9 mouse cellular contexts compared by ENCODE assay signal in genomic region chr11:100745085-100745484, GRCm38 (mm10). TPM values are rescaled to one million over a fixed set of nuclear protein-coding genes. Genes with fewer than 3 reads are reported as not detected.
DNase-seq lines count a peak whose midpoint lies in the region; ATAC-seq and TF ChIP-seq lines count a peak whose summit lies in the region.
"Had no signal": no experiment of that assay in that cellular context is flagged by ENCODE, and none has a peak within 500 bp of the region (broad histone marks: within the 10 kb centered on the region; RNA-seq: fewer than 3 reads in every experiment).

No protein-coding gene starts in this region.

- no peak overlapping the region for H3K9ac ChIP-seq in kidney, embryonic 14.5 days (ENCODE audit: low read depth, low read length)
- 0 out of 2 replicates have a peak overlapping the region, but pooled peaks have one; percentile 30 for H3K9ac ChIP-seq in forebrain, embryonic 13.5 days

- H3K4me3 ChIP-seq in kidney, embryonic 14.5 days (ENCODE audit: low read length), result no peak overlapping the region
- H3K4me3 ChIP-seq in forebrain, embryonic 13.5 days, result no peak overlapping the region
- no peak overlapping the region for H3K4me3 ChIP-seq in small intestine, adult 2 months (ENCODE audit: low read depth, low read length)

- no peaks in the 10 kb centered on the region for H3K36me3 ChIP-seq in kidney, embryonic 14.5 days (ENCODE audit: control insufficient read depth, insufficient read depth, low read length)
- peaks cover 9% of the 10 kb centered on the region; the same call in 1 of the 2 replicates for H3K36me3 ChIP-seq in forebrain, embryonic 13.5 days (ENCODE audit: poor library complexity, severe bottlenecking)
- H3K36me3 ChIP-seq in small intestine, adult 2 months (ENCODE audit: control insufficient read depth, insufficient read depth, low read length), result no peaks in the 10 kb centered on the region

- DNase-seq in kidney, adult 18-20 months, result peak; percentile 52
- DNase-seq in CD8-positive naive resting alpha-beta T cell, adult 2 months (ENCODE audit: low read depth in 2 of 2, low spot score in 2 of 2), result peak; percentile 47 to 63
- DNase-seq in brain, adult 2 months (ENCODE audit: low read depth, low spot score), result peak; percentile 84
- DNase-seq in lung, postnatal 25 days (ENCODE audit: low spot score), result peak; percentile 44
- DNase-seq in ovary, postnatal 10 days (ENCODE audit: low spot score), result no peak

- WGBS in kidney, embryonic 14.5 days, result 17% methylated on average over 6 of the region's 6 CpGs
- WGBS in forebrain, embryonic 13.5 days, result 15% methylated on average over 6 of the region's 6 CpGs
- 10% methylated on average over 6 of the region's 6 CpGs for WGBS in small intestine, adult 2 months

- peaks cover 9% of the 10 kb centered on the region; the same call in 1 of the 2 replicates for H3K27me3 ChIP-seq in kidney, embryonic 14.5 days (ENCODE audit: control insufficient read depth, insufficient read depth, low read length)
- H3K27me3 ChIP-seq in forebrain, embryonic 13.5 days, result 0 out of 2 replicates have a peak, but pooled peaks cover 6% of the 10 kb centered on the region
- no peaks in the 10 kb centered on the region for H3K27me3 ChIP-seq in small intestine, adult 2 months (ENCODE audit: control insufficient read depth, insufficient read depth, low read length)

- no peak for TF ChIP-seq POLR2A in small intestine, adult 2 months (IDR thresholded peaks at IDR 0.05; ENCODE audit: low read depth, low read length)

- no peaks in the 10 kb centered on the region for H3K4me1 ChIP-seq in kidney, embryonic 14.5 days (ENCODE audit: control insufficient read depth, insufficient read depth, low read length)
- H3K4me1 ChIP-seq in forebrain, embryonic 13.5 days, result no peaks in the 10 kb centered on the region
- H3K4me1 ChIP-seq in small intestine, adult 2 months (ENCODE audit: control insufficient read depth, insufficient read depth, insufficient read length, low read length), result peaks cover 2% of the 10 kb centered on the region; the same call in 1 of the 2 replicates

- no peak for ATAC-seq in kidney, embryonic 14.5 days (ENCODE audit: low FRiP score, low TSS enrichment)
- ATAC-seq in forebrain, embryonic 13.5 days, result 0 out of 2 replicates have a peak, but pooled peaks have one; percentile 48

- H3K4me2 ChIP-seq in kidney, embryonic 14.5 days (replicated peaks; ENCODE audit: low read depth, low read length), result no peak overlapping the region
- no peak overlapping the region for H3K4me2 ChIP-seq in forebrain, embryonic 13.5 days

- no peaks in the 10 kb centered on the region for H3K9me3 ChIP-seq in kidney, embryonic 14.5 days (ENCODE audit: control insufficient read depth, low read length)
- H3K9me3 ChIP-seq in forebrain, embryonic 13.5 days (replicated peaks), result no peaks in the 10 kb centered on the region

- peak; percentile 49; the same call in 1 of the 2 replicates for TF ChIP-seq CTCF in small intestine, adult 2 months (IDR thresholded peaks at IDR 0.05; ENCODE audit: extremely low read depth, insufficient read length, insufficient replicate concordance, low read depth, low read length)

- no peak overlapping the region for H3K27ac ChIP-seq in kidney, embryonic 14.5 days (ENCODE audit: low read depth, low read length)
- no peak overlapping the region for H3K27ac ChIP-seq in forebrain, embryonic 13.5 days
- no peak overlapping the region for H3K27ac ChIP-seq in small intestine, adult 2 months (ENCODE audit: insufficient read depth, low read depth, low read length)

RNA-seq across cellular contexts. Expression of gene Rab5c, which starts 7.1 kb away (rescaled TPM):
- polyA plus RNA-seq in kidney, embryonic 14.5 days (2014; fragmentation: Nextera tagmentation; extraction: Ambion mirVana), result 46.8 and 92.8 TPM in 2 replicates
- polyA plus RNA-seq in forebrain, embryonic 13.5 days (2015; fragmentation: Nextera tagmentation; extraction: Ambion mirVana), result 22.7 and 23.1 TPM in 2 replicates
- 186 and 350 TPM in 2 replicates for polyA plus RNA-seq in small intestine, adult 2 months (2012; rRNA removed)

RNA-seq across cellular contexts. Expression of gene Kcnh4, which starts 14.7 kb away (rescaled TPM):
- polyA plus RNA-seq in kidney, embryonic 14.5 days (2014; fragmentation: Nextera tagmentation; extraction: Ambion mirVana), result 0.07 TPM in 1 of 2 replicates, not detected in the other
- 3.4 and 4.6 TPM in 2 replicates for polyA plus RNA-seq in forebrain, embryonic 13.5 days (2015; fragmentation: Nextera tagmentation; extraction: Ambion mirVana)
- 0.04 TPM in 1 of 2 replicates, not detected in the other for polyA plus RNA-seq in small intestine, adult 2 months (2012; rRNA removed)
- polyA plus RNA-seq: lung, embryonic 16.5 days had no signal

RNA-seq across cellular contexts. Expression of gene Hcrt, which starts 17.6 kb away (rescaled TPM):
- not detected in 2 replicates for polyA plus RNA-seq in kidney, embryonic 14.5 days (2014; fragmentation: Nextera tagmentation; extraction: Ambion mirVana)
- polyA plus RNA-seq in forebrain, embryonic 13.5 days (2015; fragmentation: Nextera tagmentation; extraction: Ambion mirVana), result not detected in 2 replicates
- polyA plus RNA-seq in small intestine, adult 2 months (2012; rRNA removed), result not detected in 2 replicates
- polyA plus RNA-seq: lung, embryonic 16.5 days had no signal

RNA-seq across cellular contexts. Expression of gene Ghdc, which starts 25.7 kb away (rescaled TPM):
- 3.6 and 4.5 TPM in 2 replicates for polyA plus RNA-seq in kidney, embryonic 14.5 days (2014; fragmentation: Nextera tagmentation; extraction: Ambion mirVana)
- 1.9 and 2.4 TPM in 2 replicates for polyA plus RNA-seq in forebrain, embryonic 13.5 days (2015; fragmentation: Nextera tagmentation; extraction: Ambion mirVana)
- polyA plus RNA-seq in small intestine, adult 2 months (2012; rRNA removed), result 9.8 and 10.0 TPM in 2 replicates

RNA-seq across cellular contexts. Expression of gene Hspb9, which starts 31.4 kb away (rescaled TPM):
- polyA plus RNA-seq in kidney, embryonic 14.5 days (2014; fragmentation: Nextera tagmentation; extraction: Ambion mirVana), result 0.47 TPM in 1 of 2 replicates, not detected in the other
- not detected in 2 replicates for polyA plus RNA-seq in forebrain, embryonic 13.5 days (2015; fragmentation: Nextera tagmentation; extraction: Ambion mirVana)
- polyA plus RNA-seq in small intestine, adult 2 months (2012; rRNA removed), result not detected in 2 replicates
- polyA plus RNA-seq: lung, embryonic 16.5 days had no signal
